Mouse (Mus musculus): ENCODE results near the gene Yipf6.

- TF ChIP-seq CTCF (IDR thresholded peaks at IDR 0.05; ENCODE audit: control insufficient read depth, insufficient read depth, low read length) (no peak), POLR2A (IDR thresholded peaks at IDR 0.05; ENCODE audit: borderline replicate concordance, control insufficient read depth, low read depth, low read length) (no peak)
These were observed 16.7 kb upstream of the Yipf6 start for GRCm38 (mm10) chrX:98919423-98919822.

Data from bone marrow, adult 2 months (tissue).